Mouse (Mus musculus): ENCODE results near the gene Tubg2.
"Not testable (repeated sequence)": the region's sequence is repeated elsewhere in the genome, so short reads cannot be mapped to it uniquely, and the experiment has no call there.

The Tubg2 gene

DNA sequence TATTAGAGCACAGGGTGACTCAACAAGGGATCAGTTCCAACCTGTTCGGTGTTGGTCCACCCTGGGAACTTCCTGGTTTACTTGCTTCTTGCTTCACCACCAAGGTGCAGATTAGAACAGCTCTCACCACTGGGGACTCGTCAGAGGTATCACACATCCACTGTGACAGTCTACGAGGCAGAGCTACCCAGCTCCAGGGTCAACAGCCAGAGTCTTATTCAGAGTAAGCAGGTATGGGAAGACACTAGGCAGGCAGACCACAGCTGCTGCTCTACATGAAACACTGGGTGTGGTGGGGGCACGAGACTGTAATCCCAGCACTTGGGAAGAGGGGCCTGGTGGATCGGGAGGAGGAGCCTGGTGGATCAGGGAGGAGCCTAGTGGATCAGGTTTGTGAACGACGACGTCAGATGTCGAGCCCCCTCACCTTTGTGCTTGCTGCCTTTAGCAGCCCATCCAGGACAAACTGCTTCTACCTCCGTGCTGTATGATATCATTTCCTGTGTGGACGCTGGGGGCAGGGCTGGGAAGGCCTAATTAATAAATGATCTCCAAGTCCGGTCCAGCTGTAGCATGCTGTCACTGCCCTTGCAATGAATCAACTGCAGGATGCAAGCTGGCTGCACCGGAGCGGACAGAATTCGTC, 17.0 kb upstream of the Tubg2 start:
- DNase-seq (ENCODE audit: low spot score) = peak; percentile 71

DNA sequence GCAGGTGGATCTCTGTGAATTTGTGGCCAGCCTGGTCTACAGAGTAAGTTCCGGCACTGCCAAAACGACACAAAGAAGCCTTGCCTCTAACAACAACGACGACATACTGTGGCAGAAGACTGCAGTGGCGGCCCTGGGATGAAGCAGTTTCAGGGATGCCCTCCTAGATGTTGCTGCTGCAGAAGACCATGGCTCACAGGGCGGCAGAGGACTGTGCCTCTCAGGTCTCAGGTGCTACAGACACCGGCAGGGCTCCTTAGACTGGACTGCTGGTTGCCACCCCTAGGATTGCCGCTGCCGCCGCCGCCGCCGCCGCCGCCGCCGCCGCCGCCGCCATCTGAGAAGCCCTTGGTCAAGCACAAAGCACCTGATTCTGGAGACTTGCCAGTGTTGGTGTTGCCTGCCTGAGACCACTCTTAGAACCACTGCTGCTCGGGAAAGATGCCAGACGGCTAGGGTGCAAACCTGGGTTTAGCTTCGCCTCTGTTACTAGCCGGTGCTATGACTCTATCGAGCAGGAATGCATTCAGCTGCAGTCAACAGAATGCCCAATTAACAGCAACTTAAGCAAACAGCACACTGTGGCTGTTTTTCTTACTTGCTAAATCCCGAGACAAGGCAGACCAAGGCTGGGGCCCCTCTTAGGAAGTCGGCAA, 15.4 kb upstream of the Tubg2 start:
- peak; percentile 21 for DNase-seq (ENCODE audit: low spot score)

DNA sequence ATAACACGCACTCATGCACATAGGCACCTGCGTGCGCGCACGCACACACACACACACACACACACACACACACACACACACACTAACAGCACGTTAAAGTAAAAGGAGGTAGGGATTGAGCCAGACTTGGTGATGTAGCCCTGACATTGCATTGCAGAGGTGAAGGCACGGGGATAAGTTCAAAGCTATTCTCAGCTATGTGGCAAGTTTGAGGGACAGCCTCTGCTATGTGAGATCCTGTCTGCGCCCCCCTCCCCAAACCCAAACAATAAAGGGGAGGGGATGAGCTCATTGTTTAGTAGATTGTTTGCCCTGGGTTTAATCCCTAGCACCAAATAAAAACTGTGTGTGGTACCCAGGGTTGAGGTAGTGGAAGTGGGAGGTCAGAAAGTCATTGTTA, 14.6 kb upstream of the Tubg2 start:
- DNase-seq (ENCODE audit: low spot score) = no peak

DNA sequence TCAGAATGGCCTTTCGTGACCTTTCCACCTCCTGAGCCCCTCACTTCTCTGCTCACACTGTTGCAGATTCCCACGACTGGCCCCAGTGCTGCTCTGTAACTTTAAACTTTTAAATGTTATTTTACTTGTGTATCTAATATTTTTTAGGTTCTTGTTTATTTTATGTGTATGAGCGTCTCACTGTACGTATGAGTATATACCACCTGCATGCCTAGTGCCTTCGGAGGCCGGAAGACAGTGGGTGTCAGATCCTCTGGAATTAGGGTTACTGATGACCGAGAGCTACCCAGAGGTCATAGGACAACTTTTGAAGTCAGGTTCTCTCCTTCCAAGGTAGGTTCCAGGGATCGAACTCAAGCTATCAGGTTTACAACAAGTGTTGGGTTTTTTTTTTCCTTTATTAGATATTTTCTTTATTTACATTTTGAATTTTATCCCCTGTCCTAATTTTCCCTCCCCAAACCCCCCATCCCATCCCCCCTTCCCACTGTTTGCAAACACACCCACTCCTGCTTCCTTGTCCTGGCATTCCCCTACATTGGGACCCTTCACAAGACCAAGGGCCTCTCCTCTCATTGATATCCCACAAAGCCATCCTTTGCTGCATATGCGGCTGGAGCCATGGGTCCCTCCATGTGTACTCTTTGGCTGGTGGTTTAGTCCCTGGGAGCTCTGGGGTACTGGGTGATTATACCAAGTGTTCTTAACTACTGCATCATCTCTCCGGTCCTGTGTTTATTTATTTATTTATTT, 13.3 kb upstream of the Tubg2 start:
- no peak for DNase-seq (ENCODE audit: low spot score)

DNA sequence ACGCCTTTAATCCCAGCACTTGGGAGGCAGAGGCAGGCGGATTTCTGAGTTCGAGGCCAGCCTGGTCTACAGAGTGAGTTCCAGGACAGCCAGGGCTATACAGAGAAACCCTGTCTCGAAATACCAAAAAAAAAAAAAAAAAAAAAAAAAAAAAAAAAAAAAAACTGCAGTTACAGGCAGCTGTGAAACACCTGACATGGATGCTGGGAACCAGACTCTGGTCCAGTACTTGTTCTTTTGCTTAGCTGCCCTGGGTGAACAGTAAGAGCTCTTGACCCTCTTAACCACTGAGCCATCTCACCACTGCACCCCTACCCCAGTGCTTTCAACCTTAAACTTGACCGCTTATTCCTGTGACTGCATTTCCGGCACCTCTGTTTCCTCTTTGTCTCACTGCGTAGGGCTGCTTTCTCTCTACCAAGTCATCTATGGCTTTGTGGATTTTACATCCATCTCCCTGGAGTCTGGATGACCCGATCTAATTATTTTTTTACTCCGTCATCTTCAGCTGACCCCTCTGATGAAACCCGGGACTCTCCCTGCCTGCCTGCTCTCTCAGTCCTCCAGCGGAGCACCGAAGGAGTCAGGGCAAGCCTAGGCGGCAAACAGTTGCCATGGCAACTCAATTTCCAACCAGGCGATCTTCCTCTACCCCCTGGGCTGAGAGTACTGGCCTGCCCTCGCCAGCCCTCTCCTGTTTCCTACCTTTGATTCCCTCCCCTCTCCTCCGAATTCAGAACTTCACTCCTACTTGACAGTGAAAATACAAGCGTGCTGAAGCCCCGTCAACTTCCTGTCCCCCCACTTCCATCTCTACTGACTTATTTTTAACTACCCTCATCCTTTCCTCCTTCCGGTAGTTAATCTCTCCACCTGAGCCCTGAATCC, 12.1 kb upstream of the Tubg2 start:
- DNase-seq (ENCODE audit: low spot score) = peak; percentile 86

DNA sequence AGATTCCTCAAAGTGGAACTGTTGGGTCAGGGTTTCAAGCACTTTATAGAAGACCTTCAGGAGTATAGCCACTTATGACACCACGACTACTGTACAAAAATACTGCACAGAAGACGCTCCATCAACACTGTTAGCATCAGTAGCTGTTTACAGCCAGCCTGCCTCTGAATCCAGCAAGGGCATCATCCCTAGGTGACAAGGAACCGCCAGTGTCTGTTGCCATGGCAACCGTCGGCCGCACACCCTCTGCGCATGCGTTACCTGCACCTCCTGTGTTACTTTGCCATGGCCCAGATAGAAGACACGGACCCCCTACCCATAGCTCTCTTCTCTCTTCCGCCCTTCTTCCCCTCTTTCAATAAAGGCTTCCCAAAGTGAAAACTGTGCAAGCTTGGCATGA, 9.3 kb upstream of the Tubg2 start:
- peak; percentile 70 for DNase-seq (ENCODE audit: low spot score)

DNA sequence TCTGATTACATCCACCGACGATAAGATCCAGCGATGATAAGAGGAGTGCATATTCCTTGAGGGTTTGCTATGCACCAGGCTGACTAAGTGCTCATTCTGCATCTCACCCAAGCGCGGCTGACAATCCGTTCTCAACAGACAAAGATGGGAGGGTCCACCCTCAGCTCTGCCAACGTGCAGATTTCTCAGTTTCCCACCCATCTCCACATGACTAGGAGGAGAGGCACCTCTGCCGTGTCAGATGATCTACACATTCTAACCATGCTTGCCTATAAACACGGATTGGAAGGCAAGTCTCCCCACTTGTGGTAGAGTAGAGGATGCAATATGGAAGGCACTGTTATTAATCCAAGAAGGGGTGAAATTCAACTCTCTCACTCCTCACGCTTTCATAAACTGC, 7.0 kb upstream of the Tubg2 start:
- no peak for DNase-seq (ENCODE audit: low spot score)

DNA sequence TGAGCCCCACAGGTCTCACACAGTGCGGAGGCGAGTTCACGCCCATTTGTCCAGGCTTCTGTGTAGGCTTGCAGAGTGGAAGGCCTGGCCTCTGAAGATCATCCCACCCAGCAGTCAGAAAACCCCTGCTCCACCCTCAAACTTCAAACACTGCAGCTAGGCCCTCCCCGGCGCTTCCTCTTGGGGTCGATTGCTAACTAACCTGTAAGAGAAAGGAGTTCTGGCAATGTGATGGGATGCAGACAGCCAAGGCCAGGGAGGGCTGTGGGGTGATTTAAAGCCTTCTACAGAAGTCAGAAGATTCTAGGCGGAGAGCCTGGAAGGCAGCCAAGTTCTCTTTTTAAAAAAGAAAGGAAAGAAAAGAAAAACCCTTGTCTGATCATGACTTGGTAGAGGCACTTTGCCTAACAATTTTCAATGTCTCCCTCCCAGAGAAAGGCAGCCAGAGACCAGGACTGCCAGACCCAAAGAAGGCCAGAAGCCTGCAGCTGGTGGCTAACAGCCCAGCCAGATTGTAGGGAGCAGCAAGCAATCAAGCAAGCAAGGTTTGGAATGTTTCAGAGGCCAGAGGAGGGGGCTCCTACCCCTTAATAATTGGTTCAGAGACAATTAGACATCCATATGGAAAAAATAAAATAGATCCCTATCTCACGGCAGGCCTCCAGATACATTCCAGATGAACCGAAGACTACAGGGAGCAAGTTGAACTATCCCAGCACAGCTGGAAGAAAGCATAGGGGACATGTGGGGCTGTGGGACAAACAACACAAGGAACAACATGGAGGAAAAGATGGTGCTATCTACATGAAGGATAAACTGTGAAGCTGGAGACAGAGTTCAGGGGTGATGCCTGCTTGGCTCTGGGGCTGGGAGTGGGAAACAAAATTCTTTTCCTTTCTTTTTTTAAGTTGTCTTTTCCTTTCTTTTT, 6.3 kb upstream of the Tubg2 start:
- no peak for DNase-seq (ENCODE audit: low spot score)

DNA sequence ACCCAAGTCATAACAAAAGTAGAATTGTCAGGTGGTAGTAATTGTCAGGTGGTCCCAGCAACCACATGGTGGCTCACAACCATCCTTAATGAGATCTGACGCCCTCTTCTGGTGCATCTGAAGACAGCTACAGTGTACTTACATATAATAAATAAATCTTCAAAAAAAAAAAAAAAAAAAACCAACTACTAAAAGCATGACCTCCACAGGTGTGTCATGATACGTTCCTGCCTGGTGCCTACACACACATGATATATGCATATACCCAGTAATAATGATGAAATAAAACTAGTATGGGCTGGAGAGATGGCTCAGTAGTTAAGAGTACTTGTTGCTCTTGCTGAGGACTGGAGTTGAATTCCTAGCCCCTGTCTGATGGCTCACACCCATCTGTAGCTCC, 4.6 kb upstream of the Tubg2 start:
- DNase-seq (ENCODE audit: low spot score) = no peak

DNA sequence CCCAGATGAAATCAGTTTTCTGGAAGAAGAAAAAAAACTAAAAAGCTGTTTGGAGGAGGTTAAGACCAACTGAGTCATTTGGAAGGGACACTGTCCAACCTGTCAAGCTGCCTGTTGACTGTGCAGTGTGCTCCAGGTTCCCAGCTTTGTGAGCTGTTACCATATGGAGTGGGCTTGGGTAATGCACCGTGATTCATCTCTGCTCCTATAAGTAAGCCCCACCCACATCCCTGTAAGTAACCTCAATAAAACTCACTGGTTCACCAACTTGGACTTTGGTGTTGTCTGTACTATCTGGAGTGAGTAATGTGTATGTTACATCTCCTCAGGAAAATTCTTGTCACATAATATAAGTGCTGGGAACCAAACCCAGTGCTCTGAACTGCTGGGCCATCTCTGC, 2.9 kb upstream of the Tubg2 start:
- no peak for DNase-seq (ENCODE audit: low spot score)

DNA sequence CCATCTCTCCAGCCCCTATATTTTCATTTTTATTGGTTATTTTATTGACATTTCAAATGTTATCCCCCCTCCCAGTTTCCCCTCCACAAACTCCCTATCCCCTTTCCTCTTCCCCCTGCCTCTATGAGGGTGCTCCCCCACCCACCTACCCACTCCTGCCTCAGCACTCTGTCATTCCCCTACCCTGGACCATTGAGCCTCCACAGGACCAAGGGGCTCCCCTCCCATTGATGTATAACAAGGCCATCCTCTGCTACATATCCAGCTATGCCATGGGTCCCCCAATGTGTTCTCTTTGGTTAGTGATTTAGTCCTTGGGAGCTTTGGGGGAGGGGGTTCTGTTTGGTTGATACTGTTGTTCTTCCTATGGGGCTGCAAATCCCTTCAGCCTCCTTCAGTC, 1.1 kb upstream of the Tubg2 start:
- no peak for DNase-seq (ENCODE audit: low spot score)

DNA sequence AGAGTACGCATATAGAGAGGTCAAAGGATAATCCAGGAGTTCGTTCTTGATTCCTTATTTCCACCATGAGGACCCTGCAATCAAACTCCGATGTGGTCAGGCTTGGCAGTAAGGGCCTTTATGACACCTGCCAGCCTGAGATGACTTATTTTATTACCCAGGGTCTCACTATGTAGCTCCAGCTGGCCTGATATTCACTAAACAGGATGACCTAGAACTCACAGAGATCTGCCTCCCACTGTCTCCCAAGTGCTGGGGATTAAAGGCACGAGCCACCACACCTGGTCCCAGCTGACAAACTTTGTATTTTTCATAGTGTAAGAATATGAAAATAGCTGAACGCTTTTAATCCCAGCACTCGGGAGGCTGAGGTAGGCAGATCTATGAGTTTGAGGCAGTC, 556 bp upstream of the Tubg2 start:
- no peak for DNase-seq (ENCODE audit: low spot score)

DNA sequence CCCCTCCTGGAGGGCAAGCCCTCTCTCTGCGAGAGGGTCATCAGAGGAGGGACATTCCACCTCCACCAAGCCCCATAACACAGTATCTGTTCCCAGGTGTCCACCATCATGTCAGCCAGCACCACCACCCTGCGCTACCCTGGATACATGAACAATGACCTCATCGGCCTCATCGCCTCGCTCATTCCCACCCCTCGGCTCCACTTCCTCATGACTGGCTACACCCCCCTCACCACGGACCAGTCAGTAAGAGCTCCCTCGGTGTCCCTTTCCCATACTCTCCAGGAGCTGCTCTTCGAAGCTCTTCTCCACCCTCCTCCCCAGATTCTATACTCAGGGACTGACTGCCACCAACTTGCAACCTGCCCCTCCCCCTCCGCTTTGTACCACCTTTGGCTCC, 4.4 kb downstream of the Tubg2 start:
- DNase-seq (ENCODE audit: low spot score) = not testable (repeated sequence)

DNA sequence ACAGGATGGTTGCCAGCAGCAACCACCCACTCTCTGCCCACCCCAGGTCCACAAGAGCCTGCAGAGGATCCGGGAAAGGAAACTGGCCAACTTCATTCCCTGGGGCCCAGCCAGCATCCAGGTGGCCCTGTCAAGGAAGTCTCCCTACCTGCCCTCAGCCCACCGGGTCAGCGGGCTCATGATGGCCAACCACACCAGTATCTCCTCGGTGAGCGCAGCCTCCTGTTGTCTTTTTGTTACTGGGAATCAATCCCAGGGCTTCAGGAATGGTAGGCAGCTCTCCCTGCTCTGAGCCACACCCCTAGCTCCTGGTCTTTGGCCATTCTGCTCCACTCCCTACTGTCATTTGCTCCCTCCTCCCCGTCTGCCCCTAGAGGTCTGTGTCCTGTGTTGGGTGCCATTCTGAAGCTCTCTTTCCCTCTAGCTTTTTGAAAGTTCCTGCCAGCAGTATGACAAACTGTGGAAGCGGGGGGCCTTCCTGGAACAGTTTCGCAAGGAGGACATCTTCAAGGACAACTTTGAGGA, 5.3 kb downstream of the Tubg2 start:
- not testable (repeated sequence) for DNase-seq (ENCODE audit: low spot score)

DNA sequence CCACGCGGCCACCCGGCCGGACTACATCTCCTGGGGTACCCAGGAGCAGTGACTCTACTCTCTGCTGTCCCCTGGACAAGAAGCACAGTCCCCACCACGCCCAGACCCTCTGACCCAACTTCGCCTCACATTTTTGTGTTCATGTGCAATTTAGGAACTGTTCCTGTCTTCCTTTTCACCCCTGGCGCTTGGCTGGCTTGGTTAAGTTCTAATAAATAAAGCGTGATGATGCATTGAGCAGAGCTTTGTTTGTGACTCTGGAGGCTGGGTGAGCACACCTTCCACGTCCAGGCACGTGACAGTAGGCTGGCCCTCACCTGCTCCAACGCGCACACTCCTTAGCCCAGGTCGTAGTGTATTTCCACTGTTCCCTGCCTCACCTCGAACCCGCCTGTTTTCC, 5.8 kb downstream of the Tubg2 start:
- DNase-seq (ENCODE audit: low spot score) = no peak

DNA sequence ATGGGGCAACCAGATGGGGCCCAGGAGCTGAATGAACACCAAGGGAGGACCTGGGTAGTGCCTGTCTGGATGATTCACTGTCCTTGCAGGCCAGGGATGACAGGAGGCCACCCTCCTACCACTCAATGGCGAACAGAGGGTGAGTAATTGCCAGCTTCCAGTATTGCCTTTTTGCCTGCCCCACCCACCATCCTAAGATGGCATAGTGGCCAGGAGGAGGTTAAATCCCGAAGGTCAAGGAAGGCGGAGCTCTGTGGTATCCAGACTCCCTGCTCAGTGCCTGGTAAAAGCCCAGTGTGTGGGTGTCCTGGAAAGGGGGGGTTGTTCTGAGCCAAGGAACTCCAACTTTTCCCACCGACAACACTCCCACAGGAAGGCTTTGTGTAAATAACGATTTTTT, 6.6 kb downstream of the Tubg2 start:
- no peak for DNase-seq (ENCODE audit: low spot score)

DNA sequence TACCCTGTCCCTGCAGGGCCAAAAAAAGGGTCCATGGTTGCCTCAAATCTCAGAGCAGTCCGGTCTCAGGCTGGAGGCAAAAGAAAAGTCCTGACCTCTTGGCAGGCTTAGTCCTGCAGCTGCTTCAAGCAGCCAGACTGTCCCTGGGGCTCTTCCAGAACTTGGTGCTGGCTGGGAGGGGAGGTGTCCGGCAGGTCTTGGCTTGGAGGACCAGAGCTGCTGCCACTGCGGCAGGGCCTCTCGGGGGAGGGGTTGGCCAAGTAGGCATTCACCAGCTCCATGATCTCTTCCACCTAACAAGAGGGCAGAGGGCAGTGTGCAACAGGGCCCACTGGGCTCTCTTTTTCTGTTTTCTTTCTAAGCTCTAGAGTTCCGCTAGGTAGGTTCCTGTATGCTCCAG, 7.1 kb downstream of the Tubg2 start:
- no peak for DNase-seq (ENCODE audit: low spot score)

DNA sequence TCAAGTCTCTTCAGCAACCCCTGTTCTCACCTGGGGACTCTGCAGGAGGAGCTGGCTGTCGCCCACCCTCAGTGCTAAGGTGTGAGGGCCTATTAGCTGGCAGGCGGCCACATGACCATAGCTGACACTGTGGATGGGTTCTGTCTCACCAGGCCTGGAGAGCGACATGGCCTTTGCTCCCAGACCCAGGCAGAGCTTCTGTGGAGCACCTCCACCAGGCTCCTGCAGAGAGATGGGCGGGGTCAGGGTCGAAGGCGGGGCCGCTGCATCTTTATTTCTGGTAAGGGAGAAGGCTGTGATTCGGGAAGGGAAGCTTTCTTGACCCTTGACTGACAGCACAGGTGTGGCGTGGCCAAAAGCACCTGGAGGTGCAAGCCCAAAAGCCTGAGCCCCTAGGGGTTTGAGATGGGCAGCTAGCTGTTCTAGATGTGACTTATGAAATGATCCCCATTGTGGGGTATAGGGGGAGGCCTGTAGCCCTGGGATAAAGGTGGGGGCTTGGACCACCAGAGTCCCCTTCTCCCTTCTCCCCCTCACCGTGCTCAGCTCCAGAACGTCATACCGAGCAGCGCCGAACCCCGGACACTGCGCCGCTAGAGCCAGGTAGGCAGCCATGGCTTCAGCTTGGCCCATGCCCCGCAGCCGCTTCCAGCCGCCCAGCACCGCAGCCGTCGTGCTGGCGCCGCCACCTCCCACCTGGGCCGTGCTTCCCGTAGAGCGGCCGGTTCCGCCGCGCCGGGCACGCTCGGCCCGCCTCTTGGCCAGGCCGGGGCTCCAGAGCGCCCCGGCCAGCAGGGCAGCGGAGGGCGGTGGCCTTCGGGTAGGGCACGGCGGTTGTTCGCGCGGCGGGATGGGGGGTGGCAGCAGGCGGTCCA, 8.0 kb downstream of the Tubg2 start:
- no peak for DNase-seq (ENCODE audit: low spot score)

DNA sequence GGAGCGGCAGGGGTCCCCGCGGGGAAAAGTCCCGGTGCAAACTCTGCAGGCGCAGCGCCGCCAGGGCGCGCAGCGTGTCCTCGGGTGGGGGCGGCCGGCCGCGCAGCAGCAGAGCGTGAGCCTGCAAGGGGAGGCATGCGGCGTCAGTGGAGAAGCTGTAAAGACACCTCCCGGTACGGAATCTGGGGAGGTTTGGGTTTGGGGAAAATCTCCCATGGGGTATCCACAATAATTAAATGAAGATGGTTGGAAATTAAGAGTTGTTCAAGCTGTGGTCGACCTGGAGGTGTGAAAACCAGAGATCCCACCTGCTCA, 8.6 kb downstream of the Tubg2 start:
- DNase-seq (ENCODE audit: low spot score) = no peak
